Mouse (Mus musculus): Measurements from ENCODE around the gene Rab5a.
"Not testable (repeated sequence)": the region's sequence is repeated elsewhere in the genome, so short reads cannot be mapped to it uniquely, and the experiment has no call there.

Rab5a gene

GRCm38 (mm10) chr17:53512311-53512951, 33.4 kb downstream of the Rab5a start:
- DNase-seq (ENCODE audit: low read depth, low spot score) = peak; percentile 30
- Histone ChIP-seq H3K27me3 (ENCODE audit: control insufficient read depth, insufficient read depth, low read length, poor library complexity, severe bottlenecking) (no peaks in the 10 kb centered on the region), H3K36me3 (ENCODE audit: control insufficient read depth, insufficient read depth, low read length, poor library complexity, severe bottlenecking) (peaks cover 2% of the 10 kb centered on the region; the same call in 1 of the 2 replicates)

DNA sequence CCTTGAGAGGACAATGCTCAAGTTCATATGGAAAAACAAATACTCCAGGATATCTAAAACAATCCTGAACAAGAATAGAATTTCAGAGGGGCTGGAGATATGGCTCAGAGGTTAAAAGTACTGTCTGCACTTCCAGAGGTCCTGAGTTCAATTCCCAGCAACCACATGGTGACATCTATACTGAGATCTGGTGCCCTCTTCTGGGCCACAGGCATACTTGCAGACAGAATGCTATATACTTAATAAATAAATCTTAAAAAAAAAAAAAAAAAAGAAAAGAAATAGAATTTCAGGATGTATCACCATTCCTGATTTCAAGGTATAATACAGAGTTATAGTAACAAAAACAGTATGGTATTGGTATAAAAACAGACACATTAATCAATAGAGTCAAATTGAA, 40.3 kb downstream of the Rab5a start:
- Histone ChIP-seq H3K36me3 (ENCODE audit: control insufficient read depth, insufficient read depth, low read length, poor library complexity, severe bottlenecking) (no peaks in the 10 kb centered on the region), H3K27me3 (ENCODE audit: control insufficient read depth, insufficient read depth, low read length, poor library complexity, severe bottlenecking) (no peaks in the 10 kb centered on the region)
- DNase-seq (ENCODE audit: low read depth, low spot score) = peak; percentile 15

- Histone ChIP-seq H3K36me3 (ENCODE audit: control insufficient read depth, insufficient read depth, low read length, poor library complexity, severe bottlenecking) (no peaks in the 10 kb centered on the region), H3K27me3 (ENCODE audit: control insufficient read depth, insufficient read depth, low read length, poor library complexity, severe bottlenecking) (no peaks in the 10 kb centered on the region)
- no peak for DNase-seq (ENCODE audit: low read depth, low spot score)
Observed at GRCm38 (mm10) chr17:53520509-53520908, 41.5 kb downstream of the Rab5a start.

DNA sequence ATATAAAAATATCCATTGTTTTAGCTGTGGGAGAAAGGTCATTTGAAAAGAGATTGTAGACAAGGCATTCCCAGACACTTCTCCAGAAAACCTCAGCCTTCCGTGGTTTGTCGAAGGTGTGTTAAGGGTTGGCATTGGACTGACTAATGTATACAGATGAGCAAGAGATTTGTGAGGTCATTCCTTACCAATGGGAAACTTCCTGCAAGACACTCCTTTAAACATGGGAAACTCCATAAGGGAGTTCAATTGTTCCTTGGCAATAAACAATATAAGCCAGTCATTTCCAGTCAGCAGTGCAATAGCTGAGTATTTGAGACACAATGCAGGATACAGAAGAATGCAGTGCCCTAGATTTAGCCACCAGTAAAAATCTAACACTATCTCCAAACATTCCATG, 49.0 kb downstream of the Rab5a start:
- Histone ChIP-seq H3K27me3 (ENCODE audit: control insufficient read depth, insufficient read depth, low read length, poor library complexity, severe bottlenecking) (no peaks in the 10 kb centered on the region), H3K36me3 (ENCODE audit: control insufficient read depth, insufficient read depth, low read length, poor library complexity, severe bottlenecking) (no peaks in the 10 kb centered on the region)
- no peak for DNase-seq (ENCODE audit: low read depth, low spot score)

GRCm38 (mm10) chr17:53531160-53531559, 52.1 kb downstream of the Rab5a start:
- H3K36me3 ChIP-seq (ENCODE audit: control insufficient read depth, insufficient read depth, low read length, poor library complexity, severe bottlenecking) = no peaks in the 10 kb centered on the region
- DNase-seq (ENCODE audit: low read depth, low spot score) = peak; percentile 20
- no peaks in the 10 kb centered on the region for H3K27me3 ChIP-seq (ENCODE audit: control insufficient read depth, insufficient read depth, low read length, poor library complexity, severe bottlenecking)

DNA sequence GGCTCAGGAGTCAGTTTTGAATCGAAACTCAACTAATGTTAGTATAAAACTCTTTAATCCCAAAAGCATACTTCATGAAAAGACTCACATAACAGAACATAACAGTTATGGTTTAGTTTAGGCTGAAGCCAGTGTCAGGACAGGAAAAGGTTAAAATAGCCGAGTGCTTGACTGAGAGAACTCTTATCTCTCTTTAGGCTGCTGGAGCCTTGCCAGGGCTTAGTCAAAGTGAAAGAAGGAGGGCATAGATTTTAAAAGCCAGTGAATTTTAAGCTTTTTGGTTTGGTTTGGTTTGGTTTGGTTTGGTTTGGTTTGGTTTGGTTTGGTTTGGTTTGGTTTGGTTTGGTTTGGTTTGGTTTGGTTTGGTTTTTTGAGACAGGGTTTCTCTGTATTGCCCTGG, 53.4 kb downstream of the Rab5a start:
- Histone ChIP-seq H3K36me3 (ENCODE audit: control insufficient read depth, insufficient read depth, low read length, poor library complexity, severe bottlenecking) (no peaks in the 10 kb centered on the region), H3K27me3 (ENCODE audit: control insufficient read depth, insufficient read depth, low read length, poor library complexity, severe bottlenecking) (no peaks in the 10 kb centered on the region)
- DNase-seq (ENCODE audit: low read depth, low spot score) = no peak

GRCm38 (mm10) chr17:53539351-53539750, 60.3 kb downstream of the Rab5a start, which contains the start of gene Pp2d1:
Pp2d1 (minus strand) TSS chr17:53539451.
- not testable (repeated sequence) for DNase-seq (ENCODE audit: low read depth, low spot score); H3K36me3 ChIP-seq (ENCODE audit: control insufficient read depth, insufficient read depth, low read length, poor library complexity, severe bottlenecking); H3K27me3 ChIP-seq (ENCODE audit: control insufficient read depth, insufficient read depth, low read length, poor library complexity, severe bottlenecking)

- Histone ChIP-seq H3K36me3 (ENCODE audit: control insufficient read depth, insufficient read depth, low read length, poor library complexity, severe bottlenecking) (no peaks in the 10 kb centered on the region), H3K27me3 (ENCODE audit: control insufficient read depth, insufficient read depth, low read length, poor library complexity, severe bottlenecking) (no peaks in the 10 kb centered on the region)
- DNase-seq (ENCODE audit: low read depth, low spot score) = no peak
Observed at GRCm38 (mm10) chr17:53542536-53542935, 63.5 kb downstream of the Rab5a start.

DNA sequence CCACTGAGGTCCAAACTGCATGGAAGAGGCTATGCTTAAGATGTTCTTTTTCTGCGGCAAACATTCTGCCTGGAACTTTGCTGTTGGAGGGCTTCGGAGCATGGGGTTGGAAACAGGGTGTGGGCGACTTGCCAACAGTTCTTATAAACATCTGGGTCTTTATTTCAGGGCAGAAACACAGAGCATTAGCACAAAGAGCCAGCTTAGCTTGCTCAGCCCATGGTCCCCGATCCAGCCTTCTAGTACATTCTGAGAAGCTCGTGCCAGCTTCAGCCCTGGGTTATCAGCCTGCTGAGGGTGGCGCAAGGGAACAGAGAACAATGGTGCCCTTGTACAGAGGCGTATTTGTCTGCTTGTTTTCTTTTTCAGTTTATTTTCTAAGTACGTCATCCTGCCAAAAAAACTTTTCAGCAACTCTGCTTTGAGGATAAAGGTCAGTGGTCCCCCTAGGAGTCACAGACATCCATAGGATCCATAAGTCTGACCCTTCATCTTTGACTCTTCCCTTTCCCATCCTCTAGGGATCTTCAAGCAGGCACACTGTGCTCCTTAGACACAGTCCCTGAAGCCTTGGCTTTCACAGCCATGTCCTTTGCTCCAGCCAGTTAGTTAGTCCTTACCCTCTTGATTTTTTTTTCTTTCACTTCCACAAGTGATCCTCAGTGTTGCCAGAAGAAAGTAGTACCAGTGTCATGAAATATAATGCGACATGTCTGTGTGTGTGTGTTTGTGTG, 64.7 kb downstream of the Rab5a start:
- no peak for DNase-seq (ENCODE audit: low read depth, low spot score)
- H3K36me3 ChIP-seq (ENCODE audit: control insufficient read depth, insufficient read depth, low read length, poor library complexity, severe bottlenecking) = no peaks in the 10 kb centered on the region
- no peaks in the 10 kb centered on the region for H3K27me3 ChIP-seq (ENCODE audit: control insufficient read depth, insufficient read depth, low read length, poor library complexity, severe bottlenecking)

DNA sequence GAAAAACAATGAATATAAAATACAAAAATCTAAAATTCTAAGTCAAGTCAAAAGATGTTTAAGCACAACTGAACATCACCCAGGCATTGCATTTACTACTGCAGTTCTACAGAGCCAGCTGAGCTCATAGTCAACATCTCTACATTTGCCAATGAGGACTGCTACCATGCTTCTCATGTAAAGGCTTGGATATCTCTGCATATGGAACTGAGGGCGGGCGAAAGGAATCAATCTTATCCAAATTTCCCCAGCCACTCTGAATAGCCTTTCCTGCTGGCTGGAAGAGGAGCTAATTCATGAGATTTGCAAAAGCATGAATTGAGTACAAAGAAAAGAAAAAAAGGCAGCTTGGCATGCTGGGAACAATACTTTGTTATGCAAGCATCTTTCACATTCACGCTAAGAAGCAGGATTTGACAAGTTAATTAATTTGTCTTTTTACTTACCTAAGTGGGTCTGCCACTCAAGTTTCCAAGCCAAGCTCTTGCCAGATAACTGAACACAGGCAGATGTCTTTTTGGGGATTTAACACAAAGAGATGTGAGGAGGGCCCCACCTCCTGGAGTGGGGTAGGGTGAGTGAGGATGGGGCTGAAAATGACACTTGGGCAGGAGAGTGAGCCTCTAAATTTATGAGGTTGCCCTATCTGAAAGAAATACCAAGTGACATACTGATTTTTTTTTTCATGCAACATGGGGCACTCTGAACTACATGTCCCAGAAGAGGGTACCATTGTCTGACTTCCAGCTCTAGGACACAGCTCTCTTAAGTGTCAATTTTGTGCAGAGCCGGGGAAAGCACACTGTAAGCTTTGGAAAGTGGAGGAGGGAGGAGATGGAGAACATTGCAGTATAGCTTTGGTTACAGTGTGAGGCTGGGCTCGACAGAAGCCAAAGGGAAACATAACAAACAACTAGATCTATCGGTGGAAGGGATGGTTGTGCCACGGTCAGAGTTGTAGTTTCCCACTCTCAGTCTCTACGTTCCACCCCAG, 72.6 kb downstream of the Rab5a start:
- no peak for DNase-seq (ENCODE audit: low read depth, low spot score)
- Histone ChIP-seq H3K36me3 (ENCODE audit: control insufficient read depth, insufficient read depth, low read length, poor library complexity, severe bottlenecking) (no peaks in the 10 kb centered on the region), H3K27me3 (ENCODE audit: control insufficient read depth, insufficient read depth, low read length, poor library complexity, severe bottlenecking) (no peaks in the 10 kb centered on the region)

DNA sequence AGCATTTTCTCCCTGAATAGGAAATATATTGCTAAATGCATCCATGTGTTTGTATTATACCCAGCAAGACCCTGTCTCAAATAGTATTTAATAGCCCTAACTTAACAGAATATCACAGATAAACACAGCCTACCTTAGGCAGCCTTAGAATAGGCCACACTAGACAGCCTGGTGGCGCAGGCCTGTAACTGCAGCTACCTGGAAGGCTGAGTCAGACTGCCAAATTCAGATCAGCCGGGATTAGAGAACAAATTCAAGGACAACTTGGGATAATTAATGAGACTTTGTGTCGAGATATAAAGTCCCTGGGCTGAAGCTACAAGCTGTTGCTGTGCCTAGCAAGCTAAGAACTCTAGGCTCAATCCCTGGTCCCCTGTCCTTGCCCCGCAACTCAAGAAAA, 75.1 kb downstream of the Rab5a start:
- Histone ChIP-seq H3K36me3 (ENCODE audit: control insufficient read depth, insufficient read depth, low read length, poor library complexity, severe bottlenecking) (no peaks in the 10 kb centered on the region), H3K27me3 (ENCODE audit: control insufficient read depth, insufficient read depth, low read length, poor library complexity, severe bottlenecking) (no peaks in the 10 kb centered on the region)
- DNase-seq (ENCODE audit: low read depth, low spot score) = peak; percentile 27

- DNase-seq (ENCODE audit: low read depth, low spot score) = no peak
Observed at GRCm38 (mm10) chr17:53554813-53555212, 75.8 kb downstream of the Rab5a start.

More at GRCm38 (mm10) chr17:53554813-53555212, 75.8 kb downstream of the Rab5a start:
- H3K27me3 ChIP-seq (ENCODE audit: control insufficient read depth, insufficient read depth, low read length, poor library complexity, severe bottlenecking) = no peaks in the 10 kb centered on the region
- H3K36me3 ChIP-seq (ENCODE audit: control insufficient read depth, insufficient read depth, low read length, poor library complexity, severe bottlenecking) = no peaks in the 10 kb centered on the region
